In genomic region chr4:63508232-63508631, GRCm38 (mm10) we compare ENCODE assay signal across 9 mouse cellular contexts. TPM values are rescaled to one million over a fixed set of nuclear protein-coding genes. Genes with fewer than 3 reads are reported as not detected.
DNase-seq lines count a peak whose midpoint lies in the region; ATAC-seq lines count a peak whose summit lies in the region.
"Had no signal": no experiment of that assay in that cellular context is flagged by ENCODE, and none has a peak within 500 bp of the region (broad histone marks: within the 10 kb centered on the region; RNA-seq: fewer than 3 reads in every experiment).

No protein-coding gene starts in this region.

- no peaks in the 10 kb centered on the region for H3K4me1 ChIP-seq in liver, embryonic 12.5 days
- no peaks in the 10 kb centered on the region for H3K4me1 ChIP-seq in forebrain, embryonic 13.5 days
- no peaks in the 10 kb centered on the region for H3K4me1 ChIP-seq in liver, embryonic 11.5 days (replicated peaks; ENCODE audit: control insufficient read depth, insufficient read depth, low read length)
- H3K4me1 ChIP-seq: embryonic facial prominence, embryonic 15.5 days had no signal

- no peaks in the 10 kb centered on the region for H3K27me3 ChIP-seq in liver, embryonic 12.5 days (replicated peaks)
- no peaks in the 10 kb centered on the region for H3K27me3 ChIP-seq in forebrain, embryonic 13.5 days
- no peaks in the 10 kb centered on the region for H3K27me3 ChIP-seq in liver, embryonic 11.5 days (replicated peaks; ENCODE audit: control insufficient read depth, insufficient read depth, low read length)
- H3K27me3 ChIP-seq: embryonic facial prominence, embryonic 15.5 days had no signal

- no peak overlapping the region for H3K4me3 ChIP-seq in liver, embryonic 12.5 days
- H3K4me3 ChIP-seq in forebrain, embryonic 13.5 days, result no peak overlapping the region
- H3K4me3 ChIP-seq in liver, embryonic 11.5 days (ENCODE audit: low read depth, low read length), result no peak overlapping the region
- H3K4me3 ChIP-seq: embryonic facial prominence, embryonic 15.5 days had no signal

- no peak overlapping the region for H3K4me2 ChIP-seq in liver, embryonic 12.5 days
- H3K4me2 ChIP-seq in forebrain, embryonic 13.5 days, result no peak overlapping the region
- H3K4me2 ChIP-seq in liver, embryonic 11.5 days, result no peak overlapping the region
- H3K4me2 ChIP-seq: embryonic facial prominence, embryonic 15.5 days had no signal

- no peak for ATAC-seq in liver, embryonic 12.5 days
- peak; percentile 69 for ATAC-seq in forebrain, embryonic 13.5 days
- ATAC-seq in inflammation-experienced regulatory T-cells, adult 6 months, result peak; percentile 74
- no peak for ATAC-seq in liver, embryonic 11.5 days (replicated peaks; ENCODE audit: low FRiP score)

- no peak overlapping the region for H3K9ac ChIP-seq in liver, embryonic 12.5 days
- H3K9ac ChIP-seq in forebrain, embryonic 13.5 days, result no peak overlapping the region
- no peak overlapping the region for H3K9ac ChIP-seq in liver, embryonic 11.5 days (ENCODE audit: low read depth, low read length)
- H3K9ac ChIP-seq: embryonic facial prominence, embryonic 15.5 days had no signal

- no peak overlapping the region for H3K27ac ChIP-seq in liver, embryonic 12.5 days
- H3K27ac ChIP-seq in forebrain, embryonic 13.5 days, result no peak overlapping the region
- no peak overlapping the region for H3K27ac ChIP-seq in liver, embryonic 11.5 days (ENCODE audit: low read depth, low read length)
- H3K27ac ChIP-seq: embryonic facial prominence, embryonic 15.5 days had no signal

- H3K36me3 ChIP-seq in liver, embryonic 12.5 days, result no peaks in the 10 kb centered on the region
- no peaks in the 10 kb centered on the region for H3K36me3 ChIP-seq in forebrain, embryonic 13.5 days (ENCODE audit: poor library complexity, severe bottlenecking)
- H3K36me3 ChIP-seq in liver, embryonic 11.5 days (ENCODE audit: control insufficient read depth, insufficient read depth, low read length), result no peaks in the 10 kb centered on the region
- H3K36me3 ChIP-seq: embryonic facial prominence, embryonic 15.5 days had no signal

- H3K9me3 ChIP-seq in liver, embryonic 12.5 days (replicated peaks), result no peaks in the 10 kb centered on the region
- no peaks in the 10 kb centered on the region for H3K9me3 ChIP-seq in forebrain, embryonic 13.5 days (replicated peaks)
- H3K9me3 ChIP-seq in liver, embryonic 11.5 days (ENCODE audit: control insufficient read depth, low read length), result no peaks in the 10 kb centered on the region
- H3K9me3 ChIP-seq: embryonic facial prominence, embryonic 15.5 days had no signal

- DNase-seq in liver, result peak; percentile 71
- DNase-seq in c-Kit-negative CD71-positive TER-119-positive erythroid progenitor cells, embryonic 14.5 days (ENCODE audit: low read depth, low spot score), result peak; percentile 19
- peak; percentile 55 for DNase-seq in liver, embryonic 11.5 days (ENCODE audit: low spot score)
- peak; percentile 65 for DNase-seq in ovary, postnatal 14 days (ENCODE audit: low spot score)
- DNase-seq in thymus, postnatal 14 days, result peak; percentile 89

- 18% methylated on average over 3 of the region's 4 CpGs for WGBS in liver, embryonic 12.5 days (ENCODE audit: insufficient replicate concordance)
- 22% methylated on average over 4 of the region's 4 CpGs for WGBS in forebrain, embryonic 13.5 days
- WGBS in liver, embryonic 11.5 days, result 25% methylated on average over 4 of the region's 4 CpGs

RNA-seq across cellular contexts. Expression of gene Whrn, which starts 12.4 kb away (rescaled TPM):
- polyA plus RNA-seq in liver, embryonic 12.5 days (2016; fragmentation: Nextera tagmentation; extraction: Ambion mirVana), result 1.1 and 1.4 TPM in 2 replicates
- polyA plus RNA-seq in forebrain, embryonic 13.5 days (2015; fragmentation: Nextera tagmentation; extraction: Ambion mirVana), result 5.5 and 6.1 TPM in 2 replicates
- polyA plus RNA-seq in inflammation-experienced regulatory T-cells, adult 6 months (2017; shearing (Covaris generic)), result 1 to 10 TPM in 2 of 3 experiments, under 1 TPM in 1; 0.75 to 4.4 (median 3.9) TPM
- polyA plus RNA-seq in liver, embryonic 11.5 days (2014; fragmentation: Nextera tagmentation; extraction: Ambion mirVana), result 2.0 and 2.4 TPM in 2 replicates

RNA-seq across cellular contexts. Expression of gene Atp6v1g1, which starts 36.3 kb away (rescaled TPM):
- 124 and 125 TPM in 2 replicates for polyA plus RNA-seq in liver, embryonic 12.5 days (2016; fragmentation: Nextera tagmentation; extraction: Ambion mirVana)
- 444 and 467 TPM in 2 replicates for polyA plus RNA-seq in forebrain, embryonic 13.5 days (2015; fragmentation: Nextera tagmentation; extraction: Ambion mirVana)
- 100 to 1,000 TPM; 197 to 241 (median 218) TPM for polyA plus RNA-seq in inflammation-experienced regulatory T-cells, adult 6 months (2017; shearing (Covaris generic))
- 191 and 204 TPM in 2 replicates for polyA plus RNA-seq in liver, embryonic 11.5 days (2014; fragmentation: Nextera tagmentation; extraction: Ambion mirVana)

RNA-seq across cellular contexts. Expression of gene Tmem268, which starts 50.3 kb away (rescaled TPM):
- 7.5 and 7.8 TPM in 2 replicates for polyA plus RNA-seq in liver, embryonic 12.5 days (2016; fragmentation: Nextera tagmentation; extraction: Ambion mirVana)
- 4.4 and 4.7 TPM in 2 replicates for polyA plus RNA-seq in forebrain, embryonic 13.5 days (2015; fragmentation: Nextera tagmentation; extraction: Ambion mirVana)
- polyA plus RNA-seq in inflammation-experienced regulatory T-cells, adult 6 months (2017; shearing (Covaris generic)), result 10 to 100 TPM; 17.1 to 23.9 (median 19.5) TPM
- polyA plus RNA-seq in liver, embryonic 11.5 days (2014; fragmentation: Nextera tagmentation; extraction: Ambion mirVana), result 9.0 and 10.2 TPM in 2 replicates

Comparison
In these comparisons a context has a peak if more than half of its experiments do, and no peak if none do; other contexts are left out.
1. DNase-seq: peak in every context shown above with its lines; median percentile 89 in thymus, postnatal 14 days; 71 in liver; 65 in ovary, postnatal 14 days; 55 in liver, embryonic 11.5 days; 19 in c-Kit-negative CD71-positive TER-119-positive erythroid progenitor cells, embryonic 14.5 days.
2. ATAC-seq: peak in forebrain, embryonic 13.5 days (single experiment) and inflammation-experienced regulatory T-cells, adult 6 months (single experiment); none in liver, embryonic 12.5 days (single experiment) and liver, embryonic 11.5 days (single experiment).